Mouse (Mus musculus) thymus, postnatal 0 days (tissue): ENCODE measurements around the gene Atoh8. TPM values are rescaled to one million over a fixed set of nuclear protein-coding genes. Genes with fewer than 3 reads are reported as not detected.
A peak's percentile ranks its signal among the peaks of the same experiment; 100 is the strongest.

Experiments
- DNase-seq: peaks from one replicate; pipeline ENCODE4 v3.0.0-alpha.2; 2015; ENCODE audit warnings: low spot score
- polyA plus RNA-seq: library from polyadenylated mRNA; unstranded; fragments of >200 nt; fragmentation: Nextera tagmentation; extraction: Ambion mirVana; gene quantifications from 2 replicates; pipeline ENCODE4 v1.2.1, GENCODE M21; 2015

Atoh8 gene
- polyA plus RNA-seq, 1 experiment from 2014 or later = 3.9 TPM

DNA sequence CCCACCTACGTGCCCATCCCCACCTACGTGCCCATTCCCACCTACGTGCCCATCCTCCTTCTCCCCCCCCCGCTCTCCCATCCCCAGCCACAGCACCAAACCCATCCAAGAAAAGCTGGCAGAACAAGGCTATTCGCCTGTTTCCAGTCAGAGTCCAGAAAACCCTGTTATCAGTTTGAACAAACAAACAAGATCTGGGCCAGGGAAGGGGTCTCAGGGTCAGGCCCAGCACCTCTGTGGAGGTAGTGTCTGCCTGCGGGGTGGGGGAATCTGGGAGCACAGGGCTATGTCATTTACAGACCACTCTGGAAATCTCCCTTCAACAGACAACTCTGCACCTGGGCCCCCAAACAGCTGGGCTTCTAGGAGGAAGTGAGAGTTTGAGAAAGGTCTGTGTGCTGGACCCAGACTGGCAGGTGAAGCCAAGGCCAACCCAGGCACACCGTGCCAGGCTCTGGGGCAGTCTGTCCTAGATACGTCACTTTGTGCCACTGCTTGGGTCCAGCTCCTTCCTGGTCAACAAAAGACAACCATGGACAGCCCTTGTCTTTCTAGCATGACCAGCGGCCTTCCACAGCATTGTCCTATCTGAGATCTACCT is 7.6 kb downstream of the Atoh8 start:
- DNase-seq = no peak

DNA sequence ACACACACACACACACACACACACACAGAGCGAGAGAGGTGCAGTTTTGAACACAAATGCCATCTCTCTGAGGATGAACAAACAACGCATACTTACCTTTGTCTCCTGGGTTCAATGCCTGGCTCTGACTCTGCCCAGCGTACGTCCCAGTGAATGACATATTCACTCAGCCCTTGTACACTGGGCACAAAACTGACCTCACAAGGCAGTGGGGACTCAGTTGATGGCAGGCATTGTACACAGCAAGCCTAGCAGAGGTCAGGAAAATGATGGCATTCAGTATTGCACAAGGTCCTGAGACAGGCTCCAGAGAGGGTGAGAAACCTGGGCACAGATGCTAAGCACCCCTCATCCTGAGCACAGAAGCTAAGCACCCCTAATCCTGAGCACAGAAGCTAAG is 8.4 kb downstream of the Atoh8 start:
- no peak for DNase-seq

GRCm38 (mm10) chr6:72225686-72226085 is 9.7 kb downstream of the Atoh8 start:
- no peak for DNase-seq

- DNase-seq = no peak
These were observed 11.5 kb downstream of the Atoh8 start for GRCm38 (mm10) chr6:72223892-72224291.

DNA sequence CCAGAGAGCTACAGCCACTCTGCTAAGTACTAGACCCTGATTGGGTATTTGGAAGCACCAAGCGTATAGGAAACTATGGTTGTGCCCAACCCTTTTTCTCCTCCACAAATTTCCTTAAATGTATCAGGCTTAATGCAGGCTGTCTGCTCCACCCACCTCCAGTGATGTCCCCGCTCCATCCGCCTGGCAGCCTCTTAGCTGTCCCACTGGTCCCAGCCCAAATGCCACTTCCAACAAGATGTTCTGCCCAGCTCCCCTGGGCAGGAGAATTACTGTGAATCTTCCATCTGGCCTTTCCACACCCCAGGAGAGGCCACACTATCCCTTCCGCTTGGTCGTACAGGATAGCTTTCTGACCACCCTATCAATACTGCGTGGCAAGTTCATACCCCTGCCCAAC is 12.5 kb downstream of the Atoh8 start:
- no peak for DNase-seq

DNA sequence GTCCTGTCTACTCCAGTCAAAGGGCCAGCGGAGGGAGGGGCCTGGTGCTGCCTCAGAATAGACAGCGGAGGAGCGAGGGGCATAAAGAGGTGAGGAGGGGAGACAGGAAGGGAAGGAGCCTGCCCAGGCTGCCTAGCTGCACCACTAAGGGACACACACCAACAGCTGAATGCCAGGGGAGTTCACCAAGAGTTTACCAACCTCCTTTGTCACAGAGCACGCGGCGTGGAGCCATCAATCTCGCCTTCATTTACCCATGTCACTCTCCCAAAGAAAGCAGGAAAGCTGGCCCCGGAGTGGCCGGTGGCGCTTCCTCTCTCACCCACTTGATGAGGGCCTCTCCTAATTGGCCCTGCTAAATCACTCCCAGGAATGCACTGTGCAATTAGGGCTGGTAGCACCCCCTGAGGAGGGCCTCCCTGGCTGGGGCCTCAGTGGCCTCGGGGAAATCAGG is 13.1 kb downstream of the Atoh8 start:
- no peak for DNase-seq

- no peak for DNase-seq
These were observed 14.1 kb downstream of the Atoh8 start for GRCm38 (mm10) chr6:72221271-72221670.

DNA sequence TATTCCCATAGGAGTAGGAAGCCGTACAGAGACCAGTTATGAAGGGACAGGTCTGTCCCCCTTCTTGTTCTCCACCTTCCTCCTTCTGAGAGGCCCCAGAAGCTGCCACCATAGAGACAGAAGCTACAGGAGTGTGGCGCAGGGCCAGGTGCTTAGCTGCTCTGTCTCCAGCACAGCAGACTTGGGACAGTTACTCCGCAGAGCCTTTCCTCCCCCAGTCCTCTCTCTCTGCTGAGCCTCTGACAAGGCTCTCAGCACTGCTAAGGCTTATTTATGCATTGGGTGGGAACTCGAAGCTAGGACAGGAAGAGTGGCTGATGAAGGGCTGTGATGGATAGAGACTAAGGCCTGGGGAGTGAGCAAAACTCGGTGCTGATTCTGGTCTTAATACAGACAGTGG is 15.8 kb downstream of the Atoh8 start:
- no peak for DNase-seq

GRCm38 (mm10) chr6:72218281-72218680 is 17.1 kb downstream of the Atoh8 start:
- no peak for DNase-seq

DNA sequence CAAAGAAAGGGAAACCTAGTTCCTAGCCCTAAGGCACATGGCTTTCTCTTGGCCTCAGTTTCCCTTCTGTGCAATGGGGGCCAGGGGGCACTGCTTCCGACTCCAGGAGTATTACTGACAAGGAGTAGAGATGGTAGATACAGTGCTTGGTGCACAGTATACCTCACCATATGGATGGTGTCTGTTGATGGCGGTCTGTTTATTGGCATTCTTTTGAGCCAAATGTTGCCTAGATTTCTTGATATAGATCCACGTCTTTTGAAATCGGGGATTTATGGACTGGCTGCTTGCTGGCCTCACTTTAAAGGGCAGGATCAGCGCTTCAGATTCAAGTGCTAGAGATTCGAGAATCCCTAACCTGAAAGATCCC is 18.0 kb downstream of the Atoh8 start:
- no peak for DNase-seq

- DNase-seq = peak; percentile 51
These were observed 18.5 kb downstream of the Atoh8 start for GRCm38 (mm10) chr6:72216681-72217414.

DNA sequence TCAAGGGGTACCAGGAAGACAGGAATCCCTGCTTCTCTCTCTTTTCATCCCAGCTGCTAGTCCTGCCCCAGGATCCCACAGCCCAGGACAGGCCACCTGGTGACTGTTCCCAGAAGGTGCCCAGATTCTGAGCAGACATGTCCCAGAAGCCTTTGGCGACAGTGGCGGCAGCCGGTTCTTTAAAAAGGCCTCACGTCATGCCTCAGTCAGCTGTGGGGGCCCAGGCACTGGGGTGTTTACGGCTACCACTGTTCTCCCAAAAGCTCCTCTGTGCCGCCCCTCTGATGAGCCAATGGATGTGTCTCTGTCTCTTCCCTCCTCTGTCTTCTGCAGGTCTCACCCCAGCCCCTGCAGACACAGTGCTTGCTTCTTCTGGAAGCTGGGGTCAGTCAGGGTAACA is 19.8 kb downstream of the Atoh8 start:
- DNase-seq = no peak

- DNase-seq = no peak
These were observed 24.0 kb downstream of the Atoh8 start for GRCm38 (mm10) chr6:72211360-72211759.

GRCm38 (mm10) chr6:72210823-72211222 is 24.6 kb downstream of the Atoh8 start:
- DNase-seq = no peak

- no peak for DNase-seq
These were observed 25.6 kb downstream of the Atoh8 start for GRCm38 (mm10) chr6:72209738-72210137.

DNA sequence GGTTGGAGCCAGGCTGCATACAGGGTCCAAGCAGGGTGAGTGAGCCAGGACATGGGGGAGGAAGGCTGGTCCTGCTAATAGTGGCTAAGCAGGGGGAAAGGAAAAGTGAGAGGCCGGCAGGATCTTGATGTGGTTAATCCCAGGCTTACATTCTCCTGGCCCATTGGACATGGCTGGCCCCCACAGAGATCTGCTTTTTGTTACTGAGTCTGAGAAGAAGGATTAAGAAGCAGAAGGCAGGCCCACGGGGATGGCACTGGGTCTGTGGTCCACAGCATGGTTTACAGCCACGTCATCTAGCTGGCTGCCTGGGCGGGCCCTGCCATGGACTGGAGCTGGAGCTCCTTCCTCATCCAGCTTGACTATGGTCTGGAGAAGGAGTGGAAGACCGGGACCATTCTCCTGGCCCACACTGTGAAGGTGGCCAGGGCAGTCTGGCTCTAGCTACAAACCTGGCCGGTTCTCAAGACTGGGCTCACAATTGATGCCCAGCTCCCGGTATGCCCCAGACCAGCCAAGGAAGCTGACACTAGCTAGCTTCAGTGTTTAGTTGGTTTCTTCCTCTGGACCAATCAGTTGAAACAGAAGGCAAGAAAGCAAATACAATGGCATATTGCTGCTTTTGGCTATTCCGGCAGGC is 26.9 kb downstream of the Atoh8 start:
- no peak for DNase-seq

GRCm38 (mm10) chr6:72206021-72206420 is 29.4 kb downstream of the Atoh8 start:
- DNase-seq = no peak

GRCm38 (mm10) chr6:72204858-72205257 is 30.5 kb downstream of the Atoh8 start:
- DNase-seq = no peak

DNA sequence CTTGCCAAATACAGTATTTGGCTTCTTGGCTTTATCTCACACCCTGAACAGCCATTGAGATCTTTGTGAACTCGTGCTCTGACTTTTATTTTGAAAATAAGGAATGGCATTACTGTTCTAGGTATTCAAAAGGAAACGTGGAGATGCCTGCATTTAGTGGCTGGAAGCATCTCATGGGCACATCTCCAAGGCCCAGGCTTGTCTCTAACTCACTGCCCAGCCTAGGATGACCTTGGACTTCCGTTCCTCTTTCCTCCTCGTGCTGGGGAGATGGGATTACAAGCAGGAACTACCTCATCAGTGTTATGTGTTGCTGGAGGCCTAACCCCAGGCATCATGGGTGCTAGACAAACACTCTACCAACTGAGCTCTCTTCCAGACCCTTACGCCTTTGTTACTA is 32.1 kb downstream of the Atoh8 start:
- no peak for DNase-seq

DNA sequence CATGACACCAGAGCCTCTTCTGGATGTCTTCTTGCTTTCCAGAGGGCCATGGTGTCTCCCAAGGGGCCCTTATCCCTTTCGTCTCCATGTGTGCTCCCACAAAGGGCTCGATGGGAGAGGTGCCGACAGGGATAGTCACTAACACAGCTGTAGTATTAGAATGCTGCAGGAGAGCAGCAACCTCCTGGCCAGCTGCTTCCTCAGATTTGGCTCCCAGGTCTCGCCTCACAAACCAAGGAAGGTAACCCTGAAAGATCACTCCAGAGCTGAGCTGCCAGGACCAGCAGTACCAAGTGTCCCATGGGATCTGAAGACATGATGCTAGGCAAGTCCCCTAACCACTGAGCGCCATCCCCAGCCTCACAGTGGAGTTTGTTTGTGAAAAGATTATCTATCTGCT is 32.6 kb downstream of the Atoh8 start:
- no peak for DNase-seq

- no peak for DNase-seq
These were observed 34.7 kb downstream of the Atoh8 start for GRCm38 (mm10) chr6:72200595-72201256.

DNA sequence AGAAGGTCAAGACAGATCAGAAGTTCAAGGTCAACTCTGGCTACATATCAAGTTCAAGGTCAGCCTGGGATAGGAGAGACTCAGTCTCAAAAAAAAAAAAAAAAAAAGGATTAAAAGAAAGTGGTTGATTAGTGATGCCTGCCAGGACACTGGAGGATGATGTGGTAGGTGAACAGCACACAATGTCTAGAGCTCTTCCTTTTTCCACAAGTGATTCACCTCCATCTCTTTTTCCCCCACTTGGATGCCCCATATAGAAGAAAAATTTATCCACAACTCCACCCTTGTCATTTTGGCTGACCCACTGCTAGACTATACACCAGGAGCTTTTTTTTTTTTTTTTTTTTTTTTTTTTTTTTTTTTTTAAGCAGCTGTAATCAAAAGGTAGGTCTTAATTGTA is 37.9 kb downstream of the Atoh8 start:
- DNase-seq = no peak
